In the genomic region with DNA sequence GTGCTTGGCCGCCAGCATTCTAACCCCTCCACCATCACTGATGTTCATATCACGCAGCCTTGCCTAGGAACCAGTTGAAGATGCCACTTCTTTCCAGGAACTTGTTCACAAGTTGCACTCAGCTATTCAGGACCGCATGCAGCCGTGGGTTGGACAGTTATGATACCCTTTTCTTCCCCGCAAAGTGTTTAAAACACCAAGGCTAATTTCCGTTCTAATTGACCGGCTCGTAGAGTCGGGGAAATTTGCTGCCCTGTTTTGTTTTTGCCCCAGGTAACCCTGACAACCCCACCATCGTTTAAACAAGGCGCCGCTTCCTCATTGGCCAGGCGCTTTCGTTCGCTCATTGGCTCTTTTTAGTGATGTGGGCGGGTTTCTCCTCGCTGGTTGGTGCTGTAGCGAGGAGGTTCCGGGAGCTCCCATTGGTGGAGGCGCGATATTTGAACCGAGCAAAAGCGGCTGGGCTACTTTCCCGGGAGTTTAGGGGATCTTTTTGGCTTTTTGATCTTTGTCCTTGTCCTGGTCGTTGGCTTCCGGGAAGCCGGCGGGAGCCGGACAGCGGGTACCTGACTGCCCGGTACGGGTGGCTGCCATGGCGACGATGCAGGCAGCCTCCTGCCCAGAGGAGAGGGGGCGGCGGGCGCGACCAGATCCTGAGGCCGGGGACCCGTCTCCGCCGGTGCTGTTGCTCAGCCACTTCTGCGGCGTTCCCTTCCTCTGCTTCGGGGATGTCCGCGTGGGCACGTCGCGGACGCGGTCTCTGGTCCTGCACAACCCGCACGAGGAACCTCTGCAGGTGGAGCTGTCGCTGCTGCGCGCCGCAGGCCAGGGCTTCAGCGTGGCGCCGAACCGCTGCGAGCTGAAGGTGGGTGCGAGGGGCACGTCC, we compare ENCODE assay signal across 7 mouse cellular contexts. TPM values are rescaled to one million over a fixed set of nuclear protein-coding genes. Genes with fewer than 3 reads are reported as not detected.
A peak's percentile ranks its signal among the peaks of the same experiment; 100 is the strongest.
DNase-seq lines count a peak whose midpoint lies in the region; ATAC-seq lines count a peak whose summit lies in the region.

A gene (plus strand): TSS at position 433 of the 886 bp plus-strand sequence.

- H3K36me3 ChIP-seq in intestine, embryonic 15.5 days, result 0 out of 2 replicates have a peak, but pooled peaks cover 5% of the 10 kb centered on the region
- H3K36me3 ChIP-seq in midbrain, embryonic 10.5 days, result peaks cover 27% of the 10 kb centered on the region

- H3K4me1 ChIP-seq in intestine, embryonic 15.5 days (replicated peaks), result peaks cover 8% of the 10 kb centered on the region; the same call in 1 of the 2 replicates
- H3K4me1 ChIP-seq in midbrain, embryonic 10.5 days, result peaks cover 27% of the 10 kb centered on the region

- peak; percentile 99 for ATAC-seq in intestine, embryonic 15.5 days

- intact Hi-C loops in gastrocnemius, postnatal 36 days (cut with DNase I), result loop anchor here (5.0 kb wide), 1 partner anchor 32 kb away; a partner anchor contains a TSS
- intact Hi-C loops in left cerebral cortex, postnatal 25 days (cut with DNase I), result loop anchor here (10.0 kb wide), 1 partner anchor 1210 kb away; no protein-coding TSS in a partner anchor

- WGBS in intestine, embryonic 15.5 days, result under 1% methylated on average over 63 of the region's 65 CpGs
- WGBS in midbrain, embryonic 10.5 days, result under 1% methylated on average over 65 of the region's 65 CpGs

- peak within 1 kb of the TSS; percentile 74 for H3K4me2 ChIP-seq in intestine, embryonic 15.5 days (replicated peaks)

- no peaks in the 10 kb centered on the region for H3K9me3 ChIP-seq in intestine, embryonic 15.5 days
- H3K9me3 ChIP-seq in midbrain, embryonic 10.5 days (replicated peaks), result no peaks in the 10 kb centered on the region

- peak within 1 kb of the TSS; percentile 62 for H3K9ac ChIP-seq in intestine, embryonic 15.5 days

- H3K27ac ChIP-seq in intestine, embryonic 15.5 days, result peak within 1 kb of the TSS; percentile 48
- peak within 1 kb of the TSS; percentile 96 for H3K27ac ChIP-seq in midbrain, embryonic 10.5 days (replicated peaks)

- DNase-seq in adrenal gland, adult 2 months, result peak; percentile 93
- peak; percentile 91 for DNase-seq in embryo, embryonic 11.5 days (ENCODE audit: low read depth, low spot score)
- peak; percentile 72 to 83 for DNase-seq in gastrocnemius, postnatal 36 days
- peak; percentile 83 to 94 for DNase-seq in left cerebral cortex, postnatal 25 days (ENCODE audit: low spot score in 2 of 2)
- DNase-seq in midbrain, embryonic 10.5 days (ENCODE audit: low spot score), result peak; percentile 93
- peak; percentile 83 for DNase-seq in right cerebral cortex, postnatal 4 days

- peak within 1 kb of the TSS; percentile 66 for H3K4me3 ChIP-seq in intestine, embryonic 15.5 days (replicated peaks)
- peak within 1 kb of the TSS; percentile 94 for H3K4me3 ChIP-seq in midbrain, embryonic 10.5 days

- no peaks in the 10 kb centered on the region for H3K27me3 ChIP-seq in intestine, embryonic 15.5 days (replicated peaks)
- no peaks in the 10 kb centered on the region for H3K27me3 ChIP-seq in midbrain, embryonic 10.5 days (ENCODE audit: low read depth, poor library complexity, severe bottlenecking)

RNA-seq across cellular contexts. Expression of the gene that starts here (rescaled TPM):
- 1 to 10 TPM in 1 of 2 experiments, under 1 TPM in 1; 0.83 to 1.8 TPM for total RNA-seq in adrenal gland, adult 2 months (2021)
- 0.10 and 0.15 TPM in 2 replicates for polyA plus RNA-seq in adrenal gland, adult 2 months (2012; rRNA removed)
- total RNA-seq in gastrocnemius, postnatal 36 days (2021), result under 1 TPM; 0.30 to 0.64 TPM
- 10.6 and 12.6 TPM in 2 replicates for polyA plus RNA-seq in intestine, embryonic 15.5 days (2015; fragmentation: Nextera tagmentation; extraction: Ambion mirVana)
- total RNA-seq in left cerebral cortex, postnatal 25 days (2021), result 1 to 10 TPM in 1 of 2 experiments, under 1 TPM in 1; 0.57 to 1.0 TPM
- 21.4 and 23.1 TPM in 2 replicates for polyA plus RNA-seq in midbrain, embryonic 10.5 days (2016; fragmentation: Nextera tagmentation; extraction: Ambion mirVana)

Comparison
In these comparisons a context has a peak if more than half of its experiments do, and no peak if none do; other contexts are left out.
1. Peak in every context shown above with its lines: DNase-seq, ATAC-seq, H3K4me3 ChIP-seq and H3K27ac ChIP-seq.
2. RNA of the gene that starts here (polyA plus RNA-seq): 21.4 to 23.1 TPM in midbrain, embryonic 10.5 days and 10.6 to 12.6 TPM in intestine, embryonic 15.5 days; 0.10 to 0.15 TPM in adrenal gland, adult 2 months; every median in the first group is over 10 times any median in the second.
3. Peak in DNase-seq in gastrocnemius, postnatal 36 days; RNA of the gene not detected or under 1 TPM.